Mouse (Mus musculus) liver, adult 2 months (tissue): ENCODE measurements around the gene Ddx31. TPM values are rescaled to one million over a fixed set of nuclear protein-coding genes. Genes with fewer than 3 reads are reported as not detected.

ENCODE experiments used
- DNase-seq: peaks from one replicate; pipeline ENCODE4 v3.0.0-alpha.2; 2011; ENCODE audit warnings: low read depth, low spot score; ENCODE audit errors: extremely low read depth
- H3K27ac ChIP-seq: fragments of 200-500 bp; replicated peaks from 2 replicates; pipeline ENCODE4 v1.5.1; 2012; ENCODE audit warnings: low read depth, mild to moderate bottlenecking, control low read depth, inconsistent platforms, low read length; ENCODE audit not compliant: insufficient read depth
- H3K27me3 ChIP-seq: fragments of 200-500 bp; 2 replicates; pipeline ENCODE4 v1.6.1; 2012; ENCODE audit warnings: mild to moderate bottlenecking, moderate library complexity, low read length, inconsistent platforms; ENCODE audit not compliant: control insufficient read depth, insufficient read depth
- H3K36me3 ChIP-seq: fragments of 200-500 bp; 2 replicates; pipeline ENCODE4 v1.6.1; 2012; ENCODE audit warnings: low read length, inconsistent platforms; ENCODE audit not compliant: control insufficient read depth, insufficient read depth
- H3K4me1 ChIP-seq: fragments of 200-500 bp; 2 replicates; pipeline ENCODE4 v1.6.1; 2011; ENCODE audit warnings: low read length; ENCODE audit not compliant: control insufficient read depth, insufficient read depth
- H3K4me3 ChIP-seq: fragments of 200-500 bp; 2 replicates; pipeline ENCODE4 v1.5.1; 2011; ENCODE audit warnings: low read depth, mild to moderate bottlenecking, control low read depth, low read length, moderate library complexity; ENCODE audit not compliant: insufficient read depth
- H3K79me2 ChIP-seq: fragments of 200-500 bp; 2 replicates; pipeline ENCODE4 v1.6.1; 2012; ENCODE audit warnings: inconsistent platforms, mild to moderate bottlenecking, low read length, moderate library complexity; ENCODE audit not compliant: control insufficient read depth, insufficient read depth
- H3K9ac ChIP-seq: fragments of 200-500 bp; 2 replicates; pipeline ENCODE4 v1.6.1; 2012; ENCODE audit warnings: low read depth, mild to moderate bottlenecking, control low read depth, inconsistent platforms, low read length
- CTCF ChIP-seq: fragments of 200-500 bp; IDR thresholded peaks from 2 replicates; pipeline ENCODE4 v1.5.1; 2011; ENCODE audit warnings: low read depth, low read length, control low read depth
- POLR2A ChIP-seq: fragments of 200-500 bp; IDR thresholded peaks from 2 replicates; pipeline ENCODE4 v1.6.1; 2011; ENCODE audit warnings: low read length, control low read depth; ENCODE audit not compliant: insufficient read depth; ENCODE audit errors: extremely low read depth
- WGBS: fragments of 180-500 bp; shearing (Covaris S2); methylation state at CpG from one replicate; pipeline ENCODE4 v1.1.7; 2018; 5-methylcytosine and 5-hydroxymethylcytosine counted together
- polyA plus RNA-seq: library from polyadenylated mRNA; depleted of rRNA; stranded (reverse); fragments of >200 nt; gene quantifications from 2 replicates; pipeline ENCODE4 v1.2.3, GENCODE M21; 2012; rRNA removed
- total RNA-seq: library from RNA; depleted of rRNA; stranded (reverse); fragments of >200 nt; gene quantifications from 2 replicates; pipeline ENCODE4 v1.2.3, GENCODE M21; 2014; rRNA removed

The Ddx31 gene
- total and polyA plus RNA-seq, 2 experiments = 2.5 to 4.2 TPM

- H3K36me3 ChIP-seq = no peaks in the 10 kb centered on the region
- H3K9ac ChIP-seq = no peak overlapping the region
- no peak for TF ChIP-seq POLR2A
- no peak for TF ChIP-seq CTCF
- DNase-seq = no peak
- H3K4me3 ChIP-seq = no peak overlapping the region
- no peaks in the 10 kb centered on the region for H3K79me2 ChIP-seq
- WGBS = 91% methylated on average over 9 of the region's 9 CpGs
- no peaks in the 10 kb centered on the region for H3K27me3 ChIP-seq
- no peaks in the 10 kb centered on the region for H3K4me1 ChIP-seq
- H3K27ac ChIP-seq = no peak overlapping the region
Observed at GRCm38 (mm10) chr2:28954595-28954994, 114.4 kb downstream of the Ddx31 start.

Other genes with a start within 250 kb of the Ddx31 start
- not detected in 2 replicates for gene Gfi1b, start 218.4 kb upstream of the Ddx31 start, total RNA-seq
- gene Gfi1b, start 218.4 kb upstream of the Ddx31 start, polyA plus RNA-seq = not detected in 2 replicates
- gene Tsc1, start 199.2 kb upstream of the Ddx31 start, total RNA-seq = 14.4 and 19.8 TPM in 2 replicates
- gene Tsc1, start 199.2 kb upstream of the Ddx31 start, polyA plus RNA-seq = 8.6 and 10.0 TPM in 2 replicates
- 0.60 TPM in 1 of 2 replicates, not detected in the other for gene Spaca9, start 140.7 kb upstream of the Ddx31 start, total RNA-seq
- 0.16 and 0.26 TPM in 2 replicates for gene Spaca9, start 140.7 kb upstream of the Ddx31 start, polyA plus RNA-seq
- gene Ak8, start 140.2 kb upstream of the Ddx31 start, total RNA-seq = not detected in 2 replicates
- gene Ak8, start 140.2 kb upstream of the Ddx31 start, polyA plus RNA-seq = 0.09 TPM in 1 of 2 replicates, not detected in the other
- 11.0 and 11.4 TPM in 2 replicates for gene Gtf3c4, start within 50 bp of the Ddx31 start, total RNA-seq
- 4.6 and 5.0 TPM in 2 replicates for gene Gtf3c4, start within 50 bp of the Ddx31 start, polyA plus RNA-seq
- not detected in 2 replicates for gene Barhl1, start 76.3 kb downstream of the Ddx31 start, total RNA-seq
- 0.32 and 0.37 TPM in 2 replicates for gene Barhl1, start 76.3 kb downstream of the Ddx31 start, polyA plus RNA-seq
- gene Cfap77, start 214.7 kb downstream of the Ddx31 start, total RNA-seq = 0.13 TPM in 1 of 2 replicates, not detected in the other
- gene Cfap77, start 214.7 kb downstream of the Ddx31 start, polyA plus RNA-seq = 0.06 and 0.11 TPM in 2 replicates
- 5.7 and 6.8 TPM in 2 replicates for gene Ttf1, start 219.9 kb downstream of the Ddx31 start, total RNA-seq
- 2.2 and 3.4 TPM in 2 replicates for gene Ttf1, start 219.9 kb downstream of the Ddx31 start, polyA plus RNA-seq